In genomic region chr11:51446711-51447425, GRCm38 (mm10) we compare ENCODE assay signal across 8 mouse cellular contexts.
A peak's percentile ranks its signal among the peaks of the same experiment; 100 is the strongest.
DNase-seq lines count a peak whose midpoint lies in the region; ATAC-seq and TF ChIP-seq lines count a peak whose summit lies in the region.

No protein-coding gene starts in this region.

- CTCF ChIA-PET in Patski (lab: Charles Lee), result interaction anchor here (2.1 kb wide), 1 partner anchor 12 kb away, joined by 7 read pairs; no protein-coding TSS in a partner anchor

- intact Hi-C loops in heart, postnatal 14 days (cut with DNase I), result loop anchor here (2.0 kb wide), 2 partner anchors 120 to 158 kb away; partner anchors contain the start of gene Col23a1
- intact Hi-C loops in left cerebral cortex, postnatal 36 days (cut with DNase I), result loop anchor here (5.0 kb wide), 1 partner anchor 160 kb away; the partner anchor contains the start of gene Col23a1

- H3K4me3 ChIP-seq in midbrain, postnatal 0 days (ENCODE audit: low read depth, low read length), result no peak overlapping the region

- no peak overlapping the region for H3K4me2 ChIP-seq in midbrain, postnatal 0 days (ENCODE audit: low read depth, low read length, poor library complexity, severe bottlenecking)

- no peak for ATAC-seq in Patski
- no peak for ATAC-seq in midbrain, postnatal 0 days (ENCODE audit: low FRiP score)
- no peak for ATAC-seq in activated CD4-positive, CD25-positive, alpha-beta regulatory T cell, adult 4 months

- H3K36me3 ChIP-seq in midbrain, postnatal 0 days (ENCODE audit: insufficient read depth, low read length), result no peaks in the 10 kb centered on the region

- no peaks in the 10 kb centered on the region for H3K4me1 ChIP-seq in midbrain, postnatal 0 days (ENCODE audit: insufficient read depth, low read length)

- no peaks in the 10 kb centered on the region for H3K27me3 ChIP-seq in Patski
- H3K27me3 ChIP-seq in midbrain, postnatal 0 days (ENCODE audit: insufficient read depth, low read length), result no peaks in the 10 kb centered on the region

- TF ChIP-seq CTCF in Patski (IDR thresholded peaks at IDR 0.05), result peak; percentile 73
- peak; percentile 59 for TF ChIP-seq CTCF in midbrain, postnatal 0 days (IDR thresholded peaks at IDR 0.05)

- H3K27ac ChIP-seq in midbrain, postnatal 0 days (ENCODE audit: low read depth, low read length), result no peak overlapping the region

- POLR2A ChIA-PET in Patski (lab: Charles Lee), result no interaction called here

- DNase-seq in left cerebral cortex, adult 18-20 months (ENCODE audit: low spot score in 2 of 2), result peak; percentile 41 to 60
- DNase-seq in left cerebral cortex, adult 11 months (ENCODE audit: low spot score), result no peak
- no peak for DNase-seq in Patski (ENCODE audit: low read depth, low spot score)
- DNase-seq in cerebellum, postnatal 10 days, result peak; percentile 68 to 71
- DNase-seq in heart, postnatal 14 days, result peak; percentile 65 to 77
- DNase-seq in left cerebral cortex, postnatal 36 days (ENCODE audit: low spot score in 2 of 2), result peak; percentile 34 to 39
- DNase-seq in midbrain, postnatal 0 days (ENCODE audit: low spot score), result no peak

- no peak overlapping the region for H3K9ac ChIP-seq in midbrain, postnatal 0 days (replicated peaks; ENCODE audit: low read length, poor library complexity, severe bottlenecking)

- in situ Hi-C loops in Patski (cut with MboI; ENCODE audit: low pct_unique_long_range_greater_than_20kb), result loop anchor here (5.0 kb wide), 1 partner anchor 80 kb away; no protein-coding TSS in a partner anchor

- H3K9me3 ChIP-seq in midbrain, postnatal 0 days (ENCODE audit: low read length), result no peaks in the 10 kb centered on the region

- WGBS in midbrain, postnatal 0 days, result 45% methylated on average over 6 of the region's 6 CpGs

Comparison
In these comparisons a context has a peak if more than half of its experiments do, and no peak if none do; other contexts are left out.
1. DNase-seq: peak in left cerebral cortex, adult 18-20 months (2 of 2), cerebellum, postnatal 10 days (2 of 2), heart, postnatal 14 days (2 of 2) and left cerebral cortex, postnatal 36 days (2 of 2); none in left cerebral cortex, adult 11 months (single experiment), Patski (single experiment) and midbrain, postnatal 0 days (single experiment).